Mouse (Mus musculus) megakaryocyte progenitor cell, adult 5-6 weeks (primary cell): ENCODE data around the gene Acp1. TPM values are rescaled to one million over a fixed set of nuclear protein-coding genes. Genes with fewer than 3 reads are reported as not detected.

Source experiments
- ATAC-seq: replicated peaks from 2 replicates; pipeline ENCODE4 v1.8.0; 2016; ENCODE audit warnings: mild to moderate bottlenecking, moderate TSS enrichment, inconsistent platforms; ENCODE audit not compliant: poor library complexity
- total RNA-seq, 2 experiments: library from RNA; stranded (forward) in 1 of 2; stranded (reverse) in 1 of 2; fragments of 157-497, 149-512 nt in 1 of 2; fragments of 200-1000 nt in 1 of 2; gene quantifications; 2 replicates each; pipeline versions ENCODE4 v1.2.3 to v1.2.4; 2015 to 2017

Gene Acp1
- total RNA-seq, 2 experiments from 2014 or later = 68.8 to 80.0 TPM

GRCm38 (mm10) chr12:30865781-30866180 lies 45.6 kb downstream of the Acp1 start:
- ATAC-seq = no peak

- ATAC-seq = no peak
Observed at GRCm38 (mm10) chr12:30864347-30864746, 47.0 kb downstream of the Acp1 start.

GRCm38 (mm10) chr12:30856172-30856571 lies 55.2 kb downstream of the Acp1 start:
- ATAC-seq = no peak

GRCm38 (mm10) chr12:30855442-30856159 lies 55.8 kb downstream of the Acp1 start:
- no peak for ATAC-seq

- ATAC-seq = no peak
Observed at GRCm38 (mm10) chr12:30851871-30852270, 59.5 kb downstream of the Acp1 start.

- ATAC-seq = no peak
Observed at GRCm38 (mm10) chr12:30850902-30851301, 60.5 kb downstream of the Acp1 start.

GRCm38 (mm10) chr12:30848521-30848920 lies 62.9 kb downstream of the Acp1 start:
- ATAC-seq = no peak

Other genes with a start within 250 kb of the Acp1 start
- gene Alkal2, start 27.3 kb downstream of the Acp1 start, total RNA-seq (2015) = not detected in 2 replicates
- gene Alkal2, start 27.3 kb downstream of the Acp1 start, total RNA-seq (2017) = not detected in 2 replicates
- 1.6 and 1.8 TPM in 2 replicates for gene Sh3yl1, start 79 bp upstream of the Acp1 start, total RNA-seq (2015)
- 0.12 and 0.74 TPM in 2 replicates for gene Sh3yl1, start 79 bp upstream of the Acp1 start, total RNA-seq (2017)
- gene Fam110c, start 162.3 kb upstream of the Acp1 start, total RNA-seq (2015) = 0.05 and 0.64 TPM in 2 replicates
- 0.07 and 0.08 TPM in 2 replicates for gene Fam110c, start 162.3 kb upstream of the Acp1 start, total RNA-seq (2017)